In the genomic region with DNA sequence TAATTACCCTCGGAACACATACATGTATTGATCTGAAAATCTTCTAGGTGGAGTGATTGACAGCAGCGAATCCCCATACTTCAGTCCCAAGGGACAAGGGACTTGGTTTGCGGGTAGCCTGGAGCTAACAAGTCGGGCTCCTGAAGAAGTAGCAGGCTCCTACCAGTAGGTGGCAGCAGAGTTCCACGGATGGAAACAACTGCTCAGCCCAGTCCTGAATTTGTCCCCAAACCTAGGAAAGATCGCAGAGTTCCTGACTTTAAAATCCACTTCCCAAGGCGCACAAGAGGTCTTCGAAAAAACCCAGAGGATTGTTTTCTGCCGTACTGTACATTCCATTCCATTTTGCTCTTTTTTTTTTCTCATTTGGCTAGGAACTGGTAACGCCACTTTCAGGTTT, we compare ENCODE assay signal across 8 mouse cellular contexts.
A peak's percentile ranks its signal among the peaks of the same experiment; 100 is the strongest.
DNase-seq lines count a peak whose midpoint lies in the region; ATAC-seq lines count a peak whose summit lies in the region.

No protein-coding gene starts in this region.

- no peaks in the 10 kb centered on the region for H3K9me3 ChIP-seq in embryonic facial prominence, embryonic 13.5 days
- H3K9me3 ChIP-seq in limb, embryonic 13.5 days, result no peaks in the 10 kb centered on the region
- H3K9me3 ChIP-seq in midbrain, embryonic 16.5 days (replicated peaks; ENCODE audit: control insufficient read depth, low read length, poor library complexity, severe bottlenecking), result no peaks in the 10 kb centered on the region

- peaks cover 27% of the 10 kb centered on the region for H3K27me3 ChIP-seq in embryonic facial prominence, embryonic 13.5 days
- peaks cover 24% of the 10 kb centered on the region for H3K27me3 ChIP-seq in limb, embryonic 13.5 days
- H3K27me3 ChIP-seq in midbrain, embryonic 16.5 days (ENCODE audit: control insufficient read depth, insufficient read depth, low read depth, low read length), result peaks cover 3% of the 10 kb centered on the region; the same call in 1 of the 2 replicates

- H3K4me2 ChIP-seq in embryonic facial prominence, embryonic 13.5 days, result peak overlapping the region; percentile 54
- peak overlapping the region; percentile 56 for H3K4me2 ChIP-seq in limb, embryonic 13.5 days (replicated peaks)
- peak overlapping the region; percentile 51 for H3K4me2 ChIP-seq in midbrain, embryonic 16.5 days (ENCODE audit: low read length)

- no peaks in the 10 kb centered on the region for H3K36me3 ChIP-seq in embryonic facial prominence, embryonic 13.5 days
- H3K36me3 ChIP-seq in limb, embryonic 13.5 days, result no peaks in the 10 kb centered on the region
- no peaks in the 10 kb centered on the region for H3K36me3 ChIP-seq in midbrain, embryonic 16.5 days (ENCODE audit: control insufficient read depth, insufficient read depth, low read length)

- no peaks in the 10 kb centered on the region for H3K4me1 ChIP-seq in embryonic facial prominence, embryonic 13.5 days
- H3K4me1 ChIP-seq in limb, embryonic 13.5 days, result no peaks in the 10 kb centered on the region
- H3K4me1 ChIP-seq in midbrain, embryonic 16.5 days (ENCODE audit: control insufficient read depth, insufficient read depth, low read length), result peaks cover 4% of the 10 kb centered on the region; the same call in 1 of the 2 replicates

- DNase-seq in 3T3-L1 (ENCODE audit: low read depth, low spot score), result peak; percentile 80
- DNase-seq in adrenal gland, postnatal 4 days (ENCODE audit: low spot score in 2 of 2), result peak; percentile 48 to 69
- DNase-seq in heart, adult 9 months (ENCODE audit: low spot score in 2 of 2), result peak; percentile 44 to 67
- peak; percentile 86 for DNase-seq in kidney, adult 9 months
- DNase-seq in spleen, postnatal 10 days (ENCODE audit: low spot score in 2 of 2), result peak; percentile 51 to 74

- 7% methylated on average over 10 of the region's 10 CpGs for WGBS in embryonic facial prominence, embryonic 13.5 days
- WGBS in limb, embryonic 13.5 days, result 6% methylated on average over 10 of the region's 10 CpGs
- 11% methylated on average over 10 of the region's 10 CpGs for WGBS in midbrain, embryonic 16.5 days

- no peak overlapping the region for H3K27ac ChIP-seq in embryonic facial prominence, embryonic 13.5 days
- H3K27ac ChIP-seq in limb, embryonic 13.5 days, result no peak overlapping the region
- no peak overlapping the region for H3K27ac ChIP-seq in midbrain, embryonic 16.5 days (ENCODE audit: low read length)

- no peak overlapping the region for H3K9ac ChIP-seq in embryonic facial prominence, embryonic 13.5 days
- no peak overlapping the region for H3K9ac ChIP-seq in limb, embryonic 13.5 days
- no peak overlapping the region; the same call in 1 of the 2 replicates for H3K9ac ChIP-seq in midbrain, embryonic 16.5 days (ENCODE audit: low read depth, low read length)

- peak overlapping the region; percentile 26 for H3K4me3 ChIP-seq in embryonic facial prominence, embryonic 13.5 days
- peak overlapping the region; percentile 34 for H3K4me3 ChIP-seq in limb, embryonic 13.5 days
- H3K4me3 ChIP-seq in midbrain, embryonic 16.5 days (ENCODE audit: low read depth, low read length), result peak overlapping the region; percentile 19

- ATAC-seq in embryonic facial prominence, embryonic 13.5 days (ENCODE audit: insufficient number of reproducible peaks, insufficient read depth, low FRiP score, low TSS enrichment, low read depth), result no peak
- ATAC-seq in limb, embryonic 13.5 days (ENCODE audit: low FRiP score, low read depth), result peak; percentile 71; the same call in 1 of the 2 replicates
- ATAC-seq in midbrain, embryonic 16.5 days, result peak; percentile 85; the same call in 1 of the 2 replicates
